Mouse (Mus musculus): Measurements from ENCODE around the gene Pfkm. TPM values are rescaled to one million over a fixed set of nuclear protein-coding genes. Genes with fewer than 3 reads are reported as not detected.
A peak's percentile ranks its signal among the peaks of the same experiment; 100 is the strongest.

Pfkm gene
- 36.6 and 39.8 TPM in 2 replicates for polyA plus RNA-seq (2016; fragmentation: Nextera tagmentation; extraction: Ambion mirVana)

GRCm38 (mm10) chr15:98092372-98093120 lies at the start of gene Pfkm:
Pfkm (plus strand) TSS chr15:98092589.
- DNase-seq (ENCODE audit: low spot score) = no peak
- peak within 1 kb of the TSS; percentile 97 for H3K27ac ChIP-seq (replicated peaks)

GRCm38 (mm10) chr15:98043967-98044366 lies 48.4 kb upstream of the Pfkm start:
- H3K36me3 ChIP-seq (replicated peaks) = peaks cover 98% of the 10 kb centered on the region
- no peak overlapping the region for H3K4me3 ChIP-seq
- 94% methylated on average over 6 of the region's 6 CpGs for WGBS
- no peaks in the 10 kb centered on the region for H3K27me3 ChIP-seq (replicated peaks; ENCODE audit: low read depth, poor library complexity, severe bottlenecking)
- no peak for DNase-seq (ENCODE audit: low spot score)
- H3K27ac ChIP-seq (replicated peaks) = no peak overlapping the region
- H3K9me3 ChIP-seq = peaks cover 4% of the 10 kb centered on the region; the same call in 1 of the 2 replicates
- H3K4me1 ChIP-seq = no peaks in the 10 kb centered on the region

More at GRCm38 (mm10) chr15:98092372-98093120, at the start of gene Pfkm:
- no peaks in the 10 kb centered on the region for H3K9me3 ChIP-seq
- peaks cover 22% of the 10 kb centered on the region for H3K4me1 ChIP-seq
- peak within 1 kb of the TSS; percentile 96 for H3K4me3 ChIP-seq
- under 1% methylated on average over 30 of the region's 30 CpGs for WGBS
- no peaks in the 10 kb centered on the region for H3K27me3 ChIP-seq (replicated peaks; ENCODE audit: low read depth, poor library complexity, severe bottlenecking)
- peaks cover 21% of the 10 kb centered on the region for H3K36me3 ChIP-seq (replicated peaks)

DNA sequence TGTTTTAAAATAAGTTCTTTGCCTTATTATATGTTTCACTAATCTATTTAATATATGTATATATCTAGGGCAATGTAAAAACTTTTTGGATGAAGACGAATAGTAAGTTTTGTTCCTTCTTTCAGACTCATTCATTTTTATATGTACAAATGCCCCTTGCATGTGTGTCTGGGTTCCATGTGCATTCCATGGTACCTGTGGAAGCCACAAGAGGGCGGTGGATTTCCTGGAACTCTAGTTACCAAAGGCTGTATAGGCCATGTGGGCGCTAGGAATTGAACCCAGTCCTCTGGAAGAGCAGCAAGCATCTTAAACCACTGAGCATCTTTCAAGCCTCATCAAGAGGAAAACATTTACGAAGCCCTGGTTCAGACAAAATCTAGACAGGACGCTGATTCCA lies 48.0 kb upstream of the Pfkm start:
- 89% methylated on average over 5 of the region's 5 CpGs for WGBS
- Histone ChIP-seq H3K27me3 (replicated peaks; ENCODE audit: low read depth, poor library complexity, severe bottlenecking) (no peaks in the 10 kb centered on the region), H3K9me3 (peaks cover 4% of the 10 kb centered on the region; the same call in 1 of the 2 replicates), H3K4me1 (no peaks in the 10 kb centered on the region), H3K27ac (replicated peaks) (no peak overlapping the region), H3K4me3 (no peak overlapping the region), H3K36me3 (replicated peaks) (peaks cover 98% of the 10 kb centered on the region)
- DNase-seq (ENCODE audit: low spot score) = no peak

DNA sequence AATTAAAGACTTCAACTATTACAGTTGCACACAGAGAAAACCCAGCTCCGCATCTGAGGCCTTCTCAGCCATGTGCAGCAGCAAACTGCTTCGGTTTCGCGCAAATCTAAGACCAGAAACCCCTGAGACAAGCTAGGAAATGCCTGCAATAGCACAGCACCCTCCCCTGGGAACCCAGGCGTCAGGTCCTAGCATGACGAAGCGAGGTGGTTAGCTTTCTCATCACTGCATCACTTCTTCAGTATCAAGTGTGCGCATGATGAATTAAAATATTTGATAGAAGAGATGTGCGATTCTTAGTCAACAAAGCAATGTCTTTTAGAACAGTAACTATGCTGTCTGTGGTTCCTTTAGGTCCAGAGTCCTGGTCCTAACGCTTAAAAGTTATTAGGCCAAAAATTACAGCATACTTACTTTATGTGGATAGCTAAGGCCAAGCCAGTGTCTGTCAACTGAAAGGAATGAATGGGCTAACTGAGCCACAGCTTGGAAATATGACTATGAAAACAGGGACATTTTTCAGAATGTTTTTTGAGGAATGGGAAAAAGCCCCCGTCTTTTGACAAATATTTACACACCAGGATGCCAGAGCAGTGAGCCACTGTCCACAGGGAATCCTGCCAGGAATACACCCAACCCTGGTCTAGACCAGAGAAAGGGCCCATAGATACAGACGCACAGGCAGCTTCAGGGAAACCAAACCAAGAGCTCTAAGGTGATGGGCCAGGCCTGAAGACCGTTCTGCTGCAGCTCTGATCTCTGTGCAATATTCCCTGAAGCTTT lies 43.3 kb upstream of the Pfkm start:
- no peak for DNase-seq (ENCODE audit: low spot score)
- Histone ChIP-seq H3K4me1 (peaks cover 7% of the 10 kb centered on the region), H3K27ac (replicated peaks) (no peak overlapping the region), H3K36me3 (replicated peaks) (peaks cover 93% of the 10 kb centered on the region), H3K4me3 (no peak overlapping the region), H3K9me3 (peaks cover 4% of the 10 kb centered on the region; the same call in 1 of the 2 replicates), H3K27me3 (replicated peaks; ENCODE audit: low read depth, poor library complexity, severe bottlenecking) (no peaks in the 10 kb centered on the region)
- WGBS = 92% methylated on average over 13 of the region's 13 CpGs

- DNase-seq (ENCODE audit: low spot score) = no peak
- Histone ChIP-seq H3K36me3 (replicated peaks) (peaks cover 91% of the 10 kb centered on the region), H3K4me3 (no peak overlapping the region), H3K27ac (replicated peaks) (no peak overlapping the region), H3K4me1 (peaks cover 9% of the 10 kb centered on the region), H3K27me3 (replicated peaks; ENCODE audit: low read depth, poor library complexity, severe bottlenecking) (no peaks in the 10 kb centered on the region), H3K9me3 (no peaks in the 10 kb centered on the region)
- 92% methylated on average over 5 of the region's 5 CpGs for WGBS
These were observed 40.7 kb upstream of the Pfkm start for GRCm38 (mm10) chr15:98051685-98052084.

- H3K4me3 ChIP-seq = no peak overlapping the region
- peaks cover 9% of the 10 kb centered on the region for H3K4me1 ChIP-seq
- no peaks in the 10 kb centered on the region for H3K9me3 ChIP-seq
- 24% methylated on average over 5 of the region's 5 CpGs for WGBS
- H3K27ac ChIP-seq (replicated peaks) = no peak overlapping the region
- no peaks in the 10 kb centered on the region for H3K27me3 ChIP-seq (replicated peaks; ENCODE audit: low read depth, poor library complexity, severe bottlenecking)
- peak; percentile 72 for DNase-seq (ENCODE audit: low spot score)
- peaks cover 89% of the 10 kb centered on the region for H3K36me3 ChIP-seq (replicated peaks)
These were observed 37.1 kb upstream of the Pfkm start for GRCm38 (mm10) chr15:98055246-98055645.

- no peaks in the 10 kb centered on the region for H3K9me3 ChIP-seq
- 94% methylated on average over 5 of the region's 5 CpGs for WGBS
- no peak overlapping the region for H3K27ac ChIP-seq (replicated peaks)
- H3K27me3 ChIP-seq (replicated peaks; ENCODE audit: low read depth, poor library complexity, severe bottlenecking) = no peaks in the 10 kb centered on the region
- DNase-seq (ENCODE audit: low spot score) = no peak
- H3K4me1 ChIP-seq = no peaks in the 10 kb centered on the region
- H3K36me3 ChIP-seq (replicated peaks) = peaks cover 100% of the 10 kb centered on the region
- H3K4me3 ChIP-seq = no peak overlapping the region
These were observed 26.5 kb upstream of the Pfkm start for GRCm38 (mm10) chr15:98065881-98066280.

GRCm38 (mm10) chr15:98066602-98067001 lies 25.8 kb upstream of the Pfkm start:
- no peak for DNase-seq (ENCODE audit: low spot score)
- Histone ChIP-seq H3K4me3 (no peak overlapping the region), H3K4me1 (no peaks in the 10 kb centered on the region), H3K27ac (replicated peaks) (no peak overlapping the region), H3K27me3 (replicated peaks; ENCODE audit: low read depth, poor library complexity, severe bottlenecking) (no peaks in the 10 kb centered on the region), H3K9me3 (no peaks in the 10 kb centered on the region), H3K36me3 (replicated peaks) (peaks cover 99% of the 10 kb centered on the region)
- 95% methylated on average over 12 of the region's 12 CpGs for WGBS

DNA sequence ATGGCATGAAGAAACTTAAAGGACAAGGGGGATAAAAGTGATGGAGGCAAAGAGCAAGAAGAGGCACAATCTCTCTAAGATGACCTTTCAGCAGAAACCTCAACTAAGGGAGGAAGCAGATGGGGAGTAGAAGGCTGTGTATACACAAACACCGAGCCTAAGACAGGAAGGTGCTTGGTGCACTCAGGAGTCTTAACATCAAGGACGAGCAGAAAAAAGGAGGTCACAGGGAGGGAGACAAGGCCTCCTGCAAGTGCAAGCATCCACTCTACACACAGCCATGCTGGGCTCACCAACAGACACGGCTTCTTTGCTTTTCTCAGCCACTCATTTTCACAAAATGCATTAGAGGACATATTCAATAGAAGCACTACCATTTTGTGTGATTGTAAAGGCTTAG lies 24.9 kb upstream of the Pfkm start:
- Histone ChIP-seq H3K36me3 (replicated peaks) (peaks cover 99% of the 10 kb centered on the region), H3K4me3 (no peak overlapping the region), H3K27me3 (replicated peaks; ENCODE audit: low read depth, poor library complexity, severe bottlenecking) (no peaks in the 10 kb centered on the region), H3K4me1 (no peaks in the 10 kb centered on the region), H3K27ac (replicated peaks) (no peak overlapping the region), H3K9me3 (no peaks in the 10 kb centered on the region)
- 67% methylated on average over 3 of the region's 3 CpGs for WGBS
- no peak for DNase-seq (ENCODE audit: low spot score)

- H3K4me3 ChIP-seq = no peak overlapping the region
- no peaks in the 10 kb centered on the region for H3K4me1 ChIP-seq
- H3K27ac ChIP-seq (replicated peaks) = no peak overlapping the region
- 89% methylated on average over 9 of the region's 9 CpGs for WGBS
- DNase-seq (ENCODE audit: low spot score) = no peak
- no peaks in the 10 kb centered on the region for H3K27me3 ChIP-seq (replicated peaks; ENCODE audit: low read depth, poor library complexity, severe bottlenecking)
- peaks cover 99% of the 10 kb centered on the region for H3K36me3 ChIP-seq (replicated peaks)
- H3K9me3 ChIP-seq = no peaks in the 10 kb centered on the region
These were observed 23.9 kb upstream of the Pfkm start for GRCm38 (mm10) chr15:98068506-98068905.

- Histone ChIP-seq H3K4me1 (no peaks in the 10 kb centered on the region), H3K27ac (replicated peaks) (no peak overlapping the region), H3K9me3 (no peaks in the 10 kb centered on the region), H3K27me3 (replicated peaks; ENCODE audit: low read depth, poor library complexity, severe bottlenecking) (no peaks in the 10 kb centered on the region), H3K36me3 (replicated peaks) (peaks cover 98% of the 10 kb centered on the region), H3K4me3 (no peak overlapping the region)
- DNase-seq (ENCODE audit: low spot score) = no peak
- WGBS = 90% methylated on average over 8 of the region's 8 CpGs
These were observed 22.7 kb upstream of the Pfkm start for GRCm38 (mm10) chr15:98069566-98070245.

DNA sequence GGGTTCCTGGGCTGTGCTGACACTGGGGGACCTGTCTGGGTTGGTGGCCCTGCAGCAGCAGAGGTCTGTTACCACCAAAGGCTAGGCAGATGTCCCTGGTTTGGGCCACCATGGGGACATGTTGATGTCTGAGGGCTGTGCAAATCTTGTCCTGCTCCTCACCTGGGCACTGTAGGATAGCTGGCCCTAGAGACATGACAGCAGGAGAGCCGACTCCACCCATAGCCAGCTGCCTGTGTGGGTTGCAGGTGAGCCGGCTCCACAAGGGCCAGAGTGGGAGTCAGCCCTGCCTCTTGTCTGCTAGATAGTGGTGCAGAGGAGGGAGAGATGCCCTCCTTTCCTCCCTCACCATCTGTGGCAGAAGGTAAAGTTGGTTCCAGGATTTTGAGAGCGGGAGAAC lies 22.0 kb upstream of the Pfkm start:
- Histone ChIP-seq H3K4me1 (no peaks in the 10 kb centered on the region), H3K9me3 (no peaks in the 10 kb centered on the region), H3K4me3 (no peak overlapping the region), H3K27me3 (replicated peaks; ENCODE audit: low read depth, poor library complexity, severe bottlenecking) (no peaks in the 10 kb centered on the region), H3K27ac (replicated peaks) (no peak overlapping the region), H3K36me3 (replicated peaks) (peaks cover 98% of the 10 kb centered on the region)
- WGBS = 85% methylated on average over 3 of the region's 3 CpGs
- no peak for DNase-seq (ENCODE audit: low spot score)
